Mouse (Mus musculus): ENCODE results near the gene Sat1.

- TF ChIP-seq ZC3H11A (IDR thresholded peaks at IDR 0.05; ENCODE audit: borderline replicate concordance, low read depth, low read length): no peak
- no peak for TF ChIP-seq MAFK (IDR thresholded peaks at IDR 0.05; ENCODE audit: insufficient read depth, low read depth, low read length)
- no peak for TF ChIP-seq ZNF384 (IDR thresholded peaks at IDR 0.05; ENCODE audit: low read depth, low read length)
- TF ChIP-seq HCFC1 (IDR thresholded peaks at IDR 0.05; ENCODE audit: borderline replicate concordance, insufficient read depth, low read length): no peak
- no peak for TF ChIP-seq CHD2 (IDR thresholded peaks at IDR 0.05; ENCODE audit: low read depth, low read length)
Measured at GRCm38 (mm10) chrX:155177640-155178039, 38.6 kb downstream of the Sat1 start.

Measured in ES-E14 (cell line).